Mouse (Mus musculus) neural tube, embryonic 14.5 days (tissue): ENCODE data around the gene Aldh16a1. TPM values are rescaled to one million over a fixed set of nuclear protein-coding genes. Genes with fewer than 3 reads are reported as not detected.

Source experiments
- ATAC-seq: fragments of 200-750 bp; cut with Nextera tagmentation; 2 replicates; pipeline ENCODE4 v1.8.0; 2017; ENCODE audit warnings: low read depth, mild to moderate bottlenecking, moderate TSS enrichment, moderate library complexity
- H3K27ac ChIP-seq: fragments of 300-500 bp; sonication (generic); 2 replicates; pipeline ENCODE4 v1.5.1; 2014; ENCODE audit warnings: low read depth, mild to moderate bottlenecking, control low read depth, low read length, moderate library complexity, mixed read lengths
- H3K27me3 ChIP-seq: fragments of 300-500 bp; sonication (generic); 2 replicates; pipeline ENCODE4 v1.6.1; 2014; ENCODE audit warnings: low read length; ENCODE audit not compliant: control insufficient read depth, insufficient read depth
- H3K36me3 ChIP-seq: fragments of 300-500 bp; sonication (generic); 2 replicates; pipeline ENCODE4 v1.6.1; 2014; ENCODE audit warnings: low read length, mixed read lengths; ENCODE audit not compliant: control insufficient read depth, insufficient read depth
- H3K4me1 ChIP-seq: fragments of 300-500 bp; sonication (generic); 2 replicates; pipeline ENCODE4 v1.6.1; 2014; ENCODE audit warnings: low read length; ENCODE audit not compliant: control insufficient read depth, insufficient read depth
- H3K4me2 ChIP-seq: fragments of 300-500 bp; sonication (generic); 2 replicates; pipeline ENCODE4 v1.6.1; 2014; ENCODE audit warnings: mild to moderate bottlenecking, low read depth, low read length, control low read depth
- H3K4me3 ChIP-seq: fragments of 300-500 bp; sonication (generic); 2 replicates; pipeline ENCODE4 v1.5.1; 2014; ENCODE audit warnings: low read depth, low read length, control low read depth, mixed read lengths
- H3K9ac ChIP-seq: fragments of 300-500 bp; sonication (generic); replicated peaks from 2 replicates; pipeline ENCODE4 v1.6.1; 2014; ENCODE audit warnings: low read depth, mild to moderate bottlenecking, control low read depth, low read length, mixed read lengths
- H3K9me3 ChIP-seq: fragments of 300-500 bp; sonication (generic); 2 replicates; pipeline ENCODE4 v1.6.1; 2016; ENCODE audit warnings: low read length; ENCODE audit not compliant: control insufficient read depth
- WGBS: fragments of 180-500 bp; shearing (Covaris S2); extraction: QIAGEN DNeasy Blood & Tissue Kit; methylation state at CpG from one replicate; pipeline ENCODE4 v1.1.7; 2014; 5-methylcytosine and 5-hydroxymethylcytosine counted together
- polyA plus RNA-seq: library from polyadenylated mRNA; unstranded; fragments of >200 nt; fragmentation: Nextera tagmentation; extraction: Ambion mirVana; gene quantifications from 2 replicates; pipeline ENCODE4 v1.2.1, GENCODE M21; 2014

Gene Aldh16a1
- polyA plus RNA-seq, 1 experiment from 2014 or later: 16.9 TPM

DNA sequence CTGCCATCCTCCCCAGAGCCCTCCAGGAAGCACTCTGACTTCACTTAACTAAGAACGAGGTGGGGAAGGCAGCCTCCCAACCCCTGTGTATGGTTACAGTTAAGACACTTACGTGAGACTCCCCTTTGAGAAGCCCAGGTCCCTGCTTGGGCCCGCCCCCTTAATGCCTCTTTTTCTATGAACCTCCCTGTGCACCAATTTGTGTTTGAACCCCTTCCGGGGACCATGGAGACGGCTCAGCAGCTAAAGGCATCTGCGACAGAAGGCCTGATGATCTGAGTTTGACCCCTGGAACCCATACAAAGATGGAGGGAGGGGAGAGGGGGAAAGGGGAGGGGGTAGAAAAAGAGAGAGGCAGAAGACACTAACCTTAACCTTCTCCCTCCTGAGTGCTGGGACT is 47.9 kb downstream of the Aldh16a1 start:
- no peak overlapping the region for H3K27ac ChIP-seq
- WGBS: 19% methylated on average over 6 of the region's 6 CpGs
- H3K9ac ChIP-seq: no peak overlapping the region
- ATAC-seq: no peak
- no peaks in the 10 kb centered on the region for H3K4me1 ChIP-seq
- no peaks in the 10 kb centered on the region for H3K27me3 ChIP-seq
- no peak overlapping the region for H3K4me3 ChIP-seq
- H3K9me3 ChIP-seq: no peaks in the 10 kb centered on the region
- H3K4me2 ChIP-seq: no peak overlapping the region
- no peaks in the 10 kb centered on the region for H3K36me3 ChIP-seq

DNA sequence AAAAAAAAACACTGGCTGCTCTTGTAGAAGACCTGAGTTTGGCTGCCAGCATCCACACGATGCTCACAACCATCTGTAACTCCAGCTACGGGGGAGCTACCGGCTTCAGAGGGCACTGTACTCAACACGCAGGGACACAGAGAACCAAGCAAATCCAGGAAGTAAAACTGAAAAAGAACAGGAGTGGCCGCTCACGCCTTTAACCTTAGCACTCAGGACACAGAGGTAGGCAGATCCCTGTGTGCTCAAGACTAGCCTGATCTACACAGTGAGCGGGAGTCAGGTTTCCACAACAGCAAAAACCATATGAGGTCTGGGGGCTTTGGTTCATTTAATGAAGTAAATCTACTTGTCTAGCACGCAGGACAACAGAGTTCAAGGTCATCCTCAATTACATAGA is 48.9 kb downstream of the Aldh16a1 start:
- no peak for ATAC-seq
- no peaks in the 10 kb centered on the region for H3K27me3 ChIP-seq
- H3K27ac ChIP-seq: no peak overlapping the region
- no peak overlapping the region for H3K4me2 ChIP-seq
- H3K4me1 ChIP-seq: no peaks in the 10 kb centered on the region
- no peak overlapping the region for H3K9ac ChIP-seq
- no peaks in the 10 kb centered on the region for H3K36me3 ChIP-seq
- no peaks in the 10 kb centered on the region for H3K9me3 ChIP-seq
- H3K4me3 ChIP-seq: no peak overlapping the region
- WGBS: 81% methylated on average over 8 of the region's 8 CpGs

DNA sequence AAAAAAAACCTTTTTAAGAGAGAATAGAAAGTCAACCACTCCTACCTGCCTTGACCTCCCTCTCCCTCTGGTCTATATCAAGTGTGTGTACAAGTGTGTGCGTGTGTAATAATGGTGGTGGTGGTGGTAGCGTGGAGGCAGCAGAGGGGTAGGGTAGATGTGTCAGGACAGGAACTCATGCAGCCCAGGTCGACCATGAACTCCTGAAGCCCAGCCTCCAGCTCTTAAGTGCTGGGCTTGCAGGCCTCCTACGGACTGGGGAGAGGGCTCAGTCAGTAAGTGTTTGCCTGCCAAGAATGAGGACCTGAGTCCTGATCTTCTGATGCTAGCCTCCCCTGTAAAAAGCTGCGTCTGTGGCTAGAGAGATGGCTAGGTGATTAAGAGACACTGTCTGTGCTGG is 49.4 kb downstream of the Aldh16a1 start:
- Histone ChIP-seq H3K4me3 (no peak overlapping the region), H3K4me2 (no peak overlapping the region), H3K36me3 (no peaks in the 10 kb centered on the region), H3K9ac (no peak overlapping the region), H3K27ac (no peak overlapping the region), H3K27me3 (no peaks in the 10 kb centered on the region), H3K9me3 (no peaks in the 10 kb centered on the region), H3K4me1 (no peaks in the 10 kb centered on the region)
- 80% methylated on average over 5 of the region's 5 CpGs for WGBS
- no peak for ATAC-seq

DNA sequence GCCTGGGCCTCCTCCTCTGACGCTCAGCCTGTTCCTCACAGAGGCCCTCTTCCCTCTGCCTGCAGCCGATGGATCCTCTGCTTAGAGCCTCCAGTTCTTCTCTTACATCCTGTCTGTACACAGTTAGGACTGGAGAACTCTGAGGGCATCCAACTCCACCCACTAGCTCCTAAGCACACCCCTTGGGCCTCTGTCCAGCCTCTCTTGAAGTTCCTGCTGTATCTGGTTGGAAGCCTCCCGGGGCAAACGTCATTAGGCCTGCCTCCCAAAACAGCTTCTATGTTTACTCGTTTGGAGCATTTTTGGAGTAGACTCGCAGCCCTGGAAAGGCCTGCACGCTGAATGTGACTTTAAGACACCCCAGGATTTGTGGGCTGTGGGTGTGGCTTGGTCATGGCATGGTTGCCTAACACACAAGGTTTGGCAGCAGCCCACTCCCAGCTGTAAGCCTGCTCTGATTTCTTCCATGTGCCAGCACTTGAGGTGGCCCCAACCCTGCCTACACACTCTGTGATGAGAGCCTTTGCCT is 50.7 kb downstream of the Aldh16a1 start, which contains the start of gene Fcgrt:
Gene Fcgrt, minus strand, starts transcription at position 200 of the 529 bp plus-strand sequence.
- H3K27ac ChIP-seq: no peak within 1 kb of the TSS
- no peaks in the 10 kb centered on the region for H3K9me3 ChIP-seq
- H3K36me3 ChIP-seq: no peaks in the 10 kb centered on the region
- H3K4me3 ChIP-seq: no peak within 1 kb of the TSS; the same call in 1 of the 2 replicates
- whole genome bisulfite sequencing: 69% methylated on average over 7 of the region's 7 CpGs
- H3K4me2 ChIP-seq: peak within 1 kb of the TSS; percentile 29; the same call in 1 of the 2 replicates
- H3K27me3 ChIP-seq: no peaks in the 10 kb centered on the region
- H3K9ac ChIP-seq: no peak within 1 kb of the TSS
- H3K4me1 ChIP-seq: no peaks in the 10 kb centered on the region
- no peak for ATAC-seq

DNA sequence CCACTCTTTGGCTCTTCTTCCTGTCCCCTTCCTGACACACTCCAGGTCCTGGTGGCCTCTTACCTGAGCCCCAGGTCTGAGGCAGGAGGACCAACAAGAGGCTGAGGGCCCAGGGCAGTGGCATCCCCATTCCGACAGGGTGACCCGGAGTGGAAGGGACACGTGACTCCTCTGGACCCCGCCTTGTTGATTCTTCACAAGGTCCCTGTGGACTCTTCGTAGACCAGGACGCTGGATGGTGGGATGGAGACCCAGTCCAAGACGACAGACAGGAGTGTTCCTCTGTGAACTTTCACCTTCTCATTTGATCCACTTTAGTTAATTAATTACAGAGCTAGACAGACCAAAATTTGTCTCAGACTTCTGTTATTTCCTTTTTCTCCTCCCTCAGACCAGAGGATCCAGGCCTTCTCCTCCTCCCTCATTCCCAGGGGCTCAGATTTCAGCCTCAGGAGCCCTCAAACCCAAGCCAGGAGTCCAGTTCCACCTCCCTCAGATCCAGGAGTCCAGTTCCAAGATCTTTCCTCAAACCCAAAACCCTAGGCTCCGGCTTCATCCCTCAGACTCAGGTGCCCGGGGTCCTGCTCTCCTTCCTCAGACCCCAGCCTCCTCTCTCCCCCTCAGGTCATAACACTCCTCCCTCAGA is 51.3 kb downstream of the Aldh16a1 start:
- ATAC-seq: no peak
- WGBS: 84% methylated on average over 9 of the region's 9 CpGs
- no peaks in the 10 kb centered on the region for H3K9me3 ChIP-seq
- H3K27me3 ChIP-seq: no peaks in the 10 kb centered on the region
- H3K27ac ChIP-seq: no peak overlapping the region
- no peaks in the 10 kb centered on the region for H3K4me1 ChIP-seq
- H3K36me3 ChIP-seq: no peaks in the 10 kb centered on the region
- no peak overlapping the region for H3K9ac ChIP-seq
- H3K4me2 ChIP-seq: peak overlapping the region; percentile 29; the same call in 1 of the 2 replicates
- no peak overlapping the region; the same call in 1 of the 2 replicates for H3K4me3 ChIP-seq

DNA sequence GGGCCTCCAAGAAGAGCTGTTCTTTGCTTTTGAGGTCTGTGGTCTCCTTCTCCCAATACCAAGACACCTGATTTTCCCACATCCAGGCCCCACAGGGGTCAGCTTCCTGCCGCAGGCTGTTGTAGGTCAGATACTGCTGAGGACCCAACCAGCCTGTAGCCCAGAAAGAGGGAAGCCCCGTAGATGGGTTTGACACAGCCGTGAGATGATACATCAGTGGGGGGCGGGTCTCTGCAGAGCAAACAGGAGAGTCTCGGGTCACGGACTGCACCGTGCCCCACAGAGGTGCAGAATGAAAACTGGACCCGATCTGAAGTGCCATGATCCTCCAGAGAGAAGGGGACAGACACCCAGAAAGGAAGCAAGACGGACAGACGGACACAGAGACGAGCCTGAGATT is 51.9 kb downstream of the Aldh16a1 start:
- 90% methylated on average over 11 of the region's 11 CpGs for WGBS
- ATAC-seq: no peak

DNA sequence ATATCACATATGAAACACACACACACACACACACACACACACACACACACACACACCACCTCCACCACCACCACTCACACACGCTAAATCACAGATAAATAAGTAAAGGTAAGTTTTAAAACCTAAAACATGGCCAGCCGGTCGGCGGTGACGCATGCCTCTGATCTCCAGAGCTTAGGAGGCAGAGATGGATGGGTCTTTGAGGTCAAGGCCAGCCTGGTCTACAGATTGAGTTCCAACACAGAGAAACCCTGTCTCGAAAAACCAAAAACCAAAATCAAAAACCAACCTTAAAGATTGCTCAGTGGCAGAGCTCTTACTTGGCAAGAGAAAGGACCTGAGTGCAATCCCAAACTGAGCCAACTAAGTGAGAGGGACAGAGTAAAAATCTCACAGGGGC is 54.3 kb downstream of the Aldh16a1 start:
- ATAC-seq: no peak

More for the DNA sequence above, 51.9 kb downstream of the Aldh16a1 start:
- Histone ChIP-seq H3K27ac (no peak overlapping the region), H3K9ac (no peak overlapping the region), H3K4me3 (no peak overlapping the region), H3K27me3 (no peaks in the 10 kb centered on the region), H3K9me3 (no peaks in the 10 kb centered on the region), H3K36me3 (no peaks in the 10 kb centered on the region), H3K4me2 (no peak overlapping the region), H3K4me1 (no peaks in the 10 kb centered on the region)

DNA sequence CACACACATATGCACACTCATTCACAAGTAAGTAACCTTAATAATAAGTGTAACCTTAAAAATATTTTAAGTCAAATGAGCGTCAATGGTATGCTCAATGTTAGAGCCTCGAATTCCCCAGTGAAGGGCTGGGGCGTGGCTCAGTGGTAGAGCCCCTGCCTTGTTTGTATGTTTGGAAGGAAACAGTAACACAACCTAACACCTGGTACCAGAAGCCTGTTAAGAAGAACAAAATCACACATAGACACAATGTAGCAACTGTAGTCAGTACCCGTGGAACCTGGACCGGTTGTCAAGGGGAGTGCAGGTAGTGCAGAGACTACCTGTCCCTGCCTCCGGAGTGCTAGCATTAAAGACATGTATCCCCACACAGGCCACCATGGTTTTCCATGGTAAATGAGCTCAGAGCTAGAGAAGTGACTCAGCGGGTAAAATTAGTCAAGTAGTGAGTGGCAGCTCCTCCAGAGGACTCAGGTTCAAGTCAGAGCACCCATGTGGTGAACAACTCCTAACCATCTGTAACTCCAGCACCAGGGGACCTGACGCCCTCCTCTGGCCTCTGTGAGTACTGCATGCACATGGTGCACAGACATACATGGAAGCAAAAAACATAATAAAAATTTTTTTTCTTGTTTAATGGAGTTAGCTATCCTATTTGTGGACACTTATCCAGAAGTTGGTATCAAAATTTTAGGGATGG is 55.7 kb downstream of the Aldh16a1 start:
- H3K4me2 ChIP-seq: no peak overlapping the region
- H3K9me3 ChIP-seq: no peaks in the 10 kb centered on the region
- H3K9ac ChIP-seq: no peak overlapping the region
- no peak overlapping the region for H3K27ac ChIP-seq
- ATAC-seq: no peak
- H3K4me1 ChIP-seq: no peaks in the 10 kb centered on the region
- H3K4me3 ChIP-seq: no peak overlapping the region
- H3K36me3 ChIP-seq: no peaks in the 10 kb centered on the region
- WGBS: 89% methylated on average over 8 of the region's 8 CpGs
- H3K27me3 ChIP-seq: no peaks in the 10 kb centered on the region

More for the DNA sequence above, 54.3 kb downstream of the Aldh16a1 start:
- Histone ChIP-seq H3K9me3 (no peaks in the 10 kb centered on the region), H3K4me3 (no peak overlapping the region), H3K27ac (no peak overlapping the region), H3K4me1 (no peaks in the 10 kb centered on the region), H3K9ac (no peak overlapping the region), H3K27me3 (no peaks in the 10 kb centered on the region), H3K4me2 (no peak overlapping the region), H3K36me3 (no peaks in the 10 kb centered on the region)
- 93% methylated on average over 6 of the region's 6 CpGs for WGBS

DNA sequence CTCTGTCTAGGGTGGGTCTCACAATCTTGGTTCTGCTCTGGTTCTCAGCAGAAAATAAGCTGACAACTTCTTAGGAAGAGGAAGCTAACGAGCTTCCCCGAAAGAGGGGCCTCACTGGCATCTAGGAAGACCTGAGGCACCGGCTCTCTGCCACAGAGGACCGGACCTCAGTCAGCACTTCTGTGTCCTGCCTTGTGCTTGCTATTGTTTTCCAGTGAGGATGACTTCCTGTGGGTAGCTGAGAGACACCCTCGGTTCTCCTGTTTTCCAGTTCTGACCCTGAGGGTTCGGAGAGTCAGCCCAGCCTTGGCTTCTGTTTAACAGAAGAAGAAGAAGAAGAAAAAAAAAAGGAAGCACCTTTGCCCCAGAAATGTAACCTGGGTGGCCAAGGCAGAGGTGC is 56.9 kb downstream of the Aldh16a1 start:
- Histone ChIP-seq H3K27me3 (no peaks in the 10 kb centered on the region), H3K4me3 (no peak overlapping the region), H3K27ac (no peak overlapping the region), H3K4me2 (no peak overlapping the region), H3K36me3 (no peaks in the 10 kb centered on the region), H3K9me3 (no peaks in the 10 kb centered on the region), H3K4me1 (no peaks in the 10 kb centered on the region), H3K9ac (no peak overlapping the region)
- 75% methylated on average over 6 of the region's 6 CpGs for WGBS
- ATAC-seq: no peak
